Mouse (Mus musculus) adrenal gland, postnatal 0 days (tissue): ENCODE data around the gene Gria1. TPM values are rescaled to one million over a fixed set of nuclear protein-coding genes. Genes with fewer than 3 reads are reported as not detected.

Experiments used
- polyA plus RNA-seq: library from polyadenylated mRNA; unstranded; fragments of >200 nt; fragmentation: Nextera tagmentation; extraction: Ambion mirVana; gene quantifications from 2 replicates; pipeline ENCODE4 v1.2.1, GENCODE M21; 2015

The Gria1 gene
- 1.1 and 4.3 TPM in 2 replicates for polyA plus RNA-seq

DNA sequence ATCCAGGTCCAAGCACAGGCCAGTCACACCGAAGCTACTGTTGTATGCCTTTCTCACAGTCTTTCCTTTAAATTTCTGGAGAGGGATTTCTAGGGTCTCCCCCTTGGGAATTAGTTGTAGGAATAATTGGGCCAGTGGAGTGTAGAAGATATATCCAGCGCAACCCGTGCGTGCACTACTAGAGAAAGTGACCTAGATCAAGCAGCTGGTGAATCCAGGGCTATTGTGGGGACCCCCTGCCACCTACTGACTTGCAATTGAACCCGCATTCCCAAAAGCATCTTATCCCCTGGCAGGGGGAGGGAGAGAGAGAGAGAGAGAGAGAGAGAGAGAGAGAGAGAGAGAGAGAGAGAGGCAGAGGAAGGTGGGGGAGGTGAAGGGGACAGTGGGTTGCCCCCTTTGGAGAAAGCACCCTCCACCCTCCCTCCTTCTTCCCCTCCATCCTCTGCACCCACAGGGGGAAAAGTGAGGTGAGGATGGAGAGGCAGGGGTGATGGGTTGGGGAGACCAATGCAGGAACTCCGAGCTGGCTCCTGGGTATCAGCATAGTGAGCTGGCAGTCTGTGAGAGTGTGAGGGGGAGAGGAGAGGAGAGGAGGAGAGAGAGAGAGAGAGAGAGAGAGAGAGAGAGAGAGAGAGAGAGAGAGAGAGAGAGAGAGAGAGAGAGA lies at the start of gene Gria1:
Gria1 (plus strand) TSS at position 364 of the 667 bp plus-strand sequence.

